Mouse (Mus musculus): Measurements from ENCODE around the gene Abcb6.

- TF ChIP-seq GATA1 (IDR thresholded peaks at IDR 0.05; ENCODE audit: borderline replicate concordance, low read length) (no peak), CTCF (IDR thresholded peaks at IDR 0.05; ENCODE audit: low read depth, low read length) (no peak), POLR2AphosphoS5 (IDR thresholded peaks at IDR 0.05; ENCODE audit: insufficient replicate concordance, low read depth, low read length) (no peak)
Observed at GRCm38 (mm10) chr1:75148727-75149126, 31.5 kb downstream of the Abcb6 start.

All from G1E (cell line).